Mouse (Mus musculus) megakaryocyte progenitor cell, adult 5-6 weeks (primary cell): ENCODE measurements around the gene Kif1a. TPM values are rescaled to one million over a fixed set of nuclear protein-coding genes. Genes with fewer than 3 reads are reported as not detected.

ENCODE experiments used
- ATAC-seq: replicated peaks from 2 replicates; pipeline ENCODE4 v1.8.0; 2016; ENCODE audit warnings: mild to moderate bottlenecking, moderate TSS enrichment, inconsistent platforms; ENCODE audit not compliant: poor library complexity
- total RNA-seq, 2 experiments: library from RNA; stranded (forward) in 1 of 2; stranded (reverse) in 1 of 2; fragments of 157-497, 149-512 nt in 1 of 2; fragments of 200-1000 nt in 1 of 2; gene quantifications; 2 replicates each; pipeline versions ENCODE4 v1.2.3 to v1.2.4; 2015 to 2017

Gene Kif1a
- total RNA-seq (2015) (0.05 TPM in 1 of 2 replicates, not detected in the other), total RNA-seq (2017) (not detected in 2 replicates)

GRCm38 (mm10) chr1:93101571-93102061 lies at the start of gene Kif1a:
TSS of gene Kif1a (minus strand) at chr1:93101951.
- no peak for ATAC-seq

DNA sequence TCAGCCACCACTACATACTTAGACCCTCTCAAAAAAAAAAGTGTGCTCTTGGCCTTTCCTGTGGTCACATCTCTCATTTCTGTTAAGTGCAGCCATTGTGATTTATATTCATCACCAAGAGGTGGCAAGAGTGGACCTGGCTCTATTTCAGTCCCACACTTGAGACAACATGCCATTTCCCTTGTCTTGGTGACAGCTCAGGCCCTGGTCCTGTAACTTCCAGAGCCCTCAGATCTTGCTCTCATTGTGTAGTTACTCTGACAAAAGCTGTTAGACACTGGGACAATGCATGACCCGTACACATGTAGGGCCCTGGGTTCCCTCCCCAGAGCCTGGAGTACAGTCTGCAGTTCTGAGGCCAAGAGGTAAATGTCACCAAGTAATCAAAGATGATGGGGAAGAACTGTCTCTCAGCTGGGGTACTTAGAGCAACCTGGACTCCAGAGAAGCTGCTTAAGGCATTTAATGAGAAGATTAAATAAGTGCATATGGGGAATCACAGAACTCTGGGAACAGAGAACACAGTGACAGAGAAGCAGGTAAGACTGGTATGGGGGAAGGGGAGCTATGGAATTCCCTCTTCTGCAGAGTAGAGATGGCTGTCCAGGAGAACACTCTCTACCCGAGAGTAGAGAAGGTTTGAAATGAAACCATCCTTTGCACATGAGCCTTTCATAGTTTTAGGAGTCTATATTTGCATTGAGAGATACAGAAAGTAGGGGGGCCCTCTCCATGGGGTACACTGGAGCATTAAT lies 49.3 kb upstream of the Kif1a start:
- ATAC-seq: no peak

DNA sequence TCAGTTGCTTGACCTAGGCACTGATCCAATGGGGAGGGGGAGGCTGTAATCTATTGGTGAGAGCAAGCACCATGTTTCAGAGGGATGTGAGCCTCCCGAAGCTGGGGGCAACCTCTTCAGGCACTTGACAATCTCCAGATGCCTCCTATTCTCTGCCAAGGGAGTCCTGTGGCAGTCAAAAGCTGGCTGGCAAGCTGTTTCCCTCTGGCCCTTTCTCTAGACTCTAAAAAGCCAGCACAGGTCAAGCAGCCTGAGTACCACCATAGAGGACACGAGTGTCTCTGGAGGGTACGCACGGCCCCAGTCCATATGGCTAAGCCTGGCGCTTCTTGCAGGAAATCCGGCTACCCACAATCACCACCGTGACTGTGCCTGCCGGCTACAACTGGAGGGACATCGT lies 42.4 kb upstream of the Kif1a start:
- no peak for ATAC-seq

DNA sequence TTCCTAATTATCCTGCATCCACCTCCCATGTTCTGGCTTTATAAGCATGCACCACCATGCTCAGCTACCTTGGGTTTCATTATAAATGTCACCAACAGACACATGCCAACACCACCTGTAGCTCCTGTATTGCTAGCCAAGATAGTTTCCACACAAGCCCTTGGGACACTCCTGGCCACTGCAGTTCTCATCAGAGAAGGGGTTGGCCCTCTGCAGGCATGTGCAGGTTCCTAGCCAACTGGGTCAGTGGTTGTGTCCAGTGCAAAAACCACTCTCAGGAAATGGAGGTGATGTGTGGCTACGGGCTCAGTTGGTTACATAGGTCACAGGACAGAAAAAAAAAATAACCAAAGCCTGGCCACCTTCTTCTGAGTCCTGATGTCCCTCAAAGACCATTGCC lies 41.1 kb upstream of the Kif1a start:
- ATAC-seq: no peak

GRCm38 (mm10) chr1:93139713-93140112 lies 38.0 kb upstream of the Kif1a start:
- ATAC-seq: no peak

DNA sequence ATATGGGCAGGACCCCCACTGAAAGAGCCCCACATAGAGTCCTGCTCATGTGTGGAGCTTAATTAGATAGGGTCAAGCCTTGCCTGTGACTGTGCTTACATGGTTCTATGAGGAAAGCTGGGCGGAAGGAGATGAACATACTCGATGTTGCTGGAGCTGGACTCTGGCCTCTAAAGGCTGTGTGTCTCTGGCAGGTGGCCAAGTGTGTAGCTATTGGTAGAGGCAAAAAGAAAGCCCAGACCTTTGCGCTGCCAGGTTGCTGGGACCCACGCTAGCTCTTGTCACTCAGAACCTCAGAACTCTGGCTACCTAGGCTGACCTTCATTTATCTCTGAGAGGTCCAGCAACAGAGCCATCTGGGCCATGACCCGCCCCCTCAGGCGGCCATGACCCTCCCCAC lies 36.8 kb upstream of the Kif1a start:
- no peak for ATAC-seq

GRCm38 (mm10) chr1:93135036-93135526 lies 33.3 kb upstream of the Kif1a start, which contains the start of gene Agxt:
TSS of gene Agxt (plus strand) at chr1:93135240.
- no peak for ATAC-seq

GRCm38 (mm10) chr1:93132676-93133075 lies 30.9 kb upstream of the Kif1a start:
- ATAC-seq: no peak

DNA sequence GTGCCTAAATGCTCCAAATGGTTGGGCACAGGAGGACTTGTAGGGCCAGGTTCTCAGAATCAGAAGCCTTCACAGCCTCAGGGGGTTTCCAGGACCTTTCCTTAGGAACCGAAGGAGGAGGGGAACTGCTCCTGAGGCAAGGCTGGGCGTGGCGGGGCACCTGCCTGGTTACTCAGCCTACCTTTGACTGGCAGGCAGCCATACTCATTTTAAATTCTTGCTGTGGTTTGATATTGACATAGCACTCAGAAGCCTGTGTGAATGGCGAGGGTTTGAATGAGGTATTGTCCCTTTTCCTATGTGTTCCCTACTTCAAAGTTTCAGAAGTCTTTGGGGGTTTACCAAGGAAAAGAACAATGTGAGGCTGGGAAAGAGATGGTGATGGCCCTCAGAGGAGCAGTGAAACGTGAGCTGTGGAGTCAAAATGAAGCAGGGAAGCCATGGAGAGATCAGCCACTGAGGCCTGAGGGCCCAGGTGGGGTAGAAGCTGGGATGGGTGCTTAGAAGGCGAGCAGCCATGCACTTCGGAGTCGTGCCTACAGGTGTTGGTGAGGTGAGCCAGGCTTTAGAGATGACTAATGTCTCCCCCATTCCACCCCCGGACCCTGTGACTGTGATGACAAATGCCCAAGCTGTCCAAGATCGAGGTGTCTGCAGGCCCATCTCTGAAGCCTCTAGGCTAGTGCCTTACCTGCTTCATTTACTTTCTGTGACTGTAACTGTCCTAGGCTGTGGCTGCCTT lies 28.7 kb upstream of the Kif1a start:
- ATAC-seq: no peak

- ATAC-seq: 0 out of 2 replicates have a peak, but pooled peaks have one; percentile 31
These were observed 27.1 kb upstream of the Kif1a start for GRCm38 (mm10) chr1:93128710-93129349.

- ATAC-seq: no peak
These were observed 26.5 kb upstream of the Kif1a start for GRCm38 (mm10) chr1:93128209-93128608.

DNA sequence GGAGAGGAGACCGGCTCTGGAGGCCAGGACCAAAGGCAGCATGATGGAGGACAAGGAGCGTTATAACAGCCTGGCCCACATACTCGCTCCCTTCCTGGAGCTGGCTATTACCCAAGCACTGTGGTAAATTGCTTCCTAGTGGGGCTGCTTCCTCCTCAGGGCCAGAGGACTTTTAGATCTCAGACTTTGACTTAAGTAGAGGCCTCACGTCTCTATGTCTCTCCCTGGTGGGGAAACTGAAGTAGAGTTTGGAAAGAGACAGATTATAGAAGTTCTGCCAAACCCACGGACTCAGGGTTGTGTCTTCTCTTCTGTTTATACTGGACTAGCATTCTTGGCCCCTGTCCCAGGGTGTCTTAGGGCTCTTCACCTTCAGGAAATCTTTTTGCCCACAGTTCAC lies 23.5 kb upstream of the Kif1a start:
- peak; percentile 93 for ATAC-seq

GRCm38 (mm10) chr1:93124066-93124465 lies 22.3 kb upstream of the Kif1a start:
- ATAC-seq: no peak; the same call in 1 of the 2 replicates

DNA sequence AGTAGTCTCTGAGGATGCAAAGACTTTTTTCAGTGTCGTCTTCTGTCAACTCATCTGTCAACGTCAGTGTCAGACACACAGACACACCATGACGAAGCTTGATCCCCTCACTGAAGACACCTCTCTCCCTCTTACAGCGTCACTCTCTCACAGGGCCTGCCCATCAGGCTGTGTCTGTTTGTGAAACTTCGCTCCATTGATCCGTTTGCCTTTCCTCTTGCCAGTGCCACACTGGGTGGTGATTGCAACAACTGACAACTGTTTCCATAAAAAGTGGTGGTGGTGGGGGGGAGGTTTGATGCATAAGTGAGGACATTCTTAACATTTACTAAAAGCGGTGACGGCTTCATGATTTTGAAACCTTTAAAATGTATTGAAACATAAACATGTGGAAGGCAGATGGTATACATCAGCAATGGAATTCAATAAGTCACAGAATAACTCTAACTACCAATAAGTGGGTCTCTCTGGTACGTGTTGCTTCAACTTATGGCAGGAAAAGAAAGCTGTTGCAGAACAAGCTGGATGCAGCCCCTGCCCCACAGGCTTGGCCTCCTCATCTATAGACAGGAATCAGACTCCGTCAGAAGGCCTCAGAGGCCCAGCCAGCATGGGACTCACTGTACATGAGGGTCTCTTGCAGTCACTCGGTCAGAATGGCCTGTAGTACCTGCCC lies 21.6 kb upstream of the Kif1a start:
- ATAC-seq: peak; percentile 49; the same call in 1 of the 2 replicates

DNA sequence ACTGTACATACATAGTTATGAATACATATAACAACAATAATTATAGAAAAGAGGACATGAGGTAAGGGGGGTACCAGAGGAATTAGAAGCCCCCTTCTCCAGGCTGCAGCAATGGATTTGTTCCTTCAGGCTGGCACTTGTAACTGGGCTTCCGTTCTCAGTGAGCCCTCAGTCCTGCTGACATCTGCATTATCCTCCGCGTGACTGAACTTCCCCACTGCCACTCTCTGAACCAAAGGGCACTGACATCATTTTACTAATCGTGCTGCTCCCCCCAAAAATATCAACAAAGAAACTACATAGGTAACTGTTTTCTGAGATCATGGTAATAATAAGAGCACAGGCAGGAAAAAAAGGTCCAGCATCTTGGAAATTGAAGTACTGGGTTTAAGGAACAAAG lies 17.1 kb upstream of the Kif1a start:
- ATAC-seq: no peak

- no peak for ATAC-seq
These were observed 13.7 kb upstream of the Kif1a start for GRCm38 (mm10) chr1:93115471-93115870.

DNA sequence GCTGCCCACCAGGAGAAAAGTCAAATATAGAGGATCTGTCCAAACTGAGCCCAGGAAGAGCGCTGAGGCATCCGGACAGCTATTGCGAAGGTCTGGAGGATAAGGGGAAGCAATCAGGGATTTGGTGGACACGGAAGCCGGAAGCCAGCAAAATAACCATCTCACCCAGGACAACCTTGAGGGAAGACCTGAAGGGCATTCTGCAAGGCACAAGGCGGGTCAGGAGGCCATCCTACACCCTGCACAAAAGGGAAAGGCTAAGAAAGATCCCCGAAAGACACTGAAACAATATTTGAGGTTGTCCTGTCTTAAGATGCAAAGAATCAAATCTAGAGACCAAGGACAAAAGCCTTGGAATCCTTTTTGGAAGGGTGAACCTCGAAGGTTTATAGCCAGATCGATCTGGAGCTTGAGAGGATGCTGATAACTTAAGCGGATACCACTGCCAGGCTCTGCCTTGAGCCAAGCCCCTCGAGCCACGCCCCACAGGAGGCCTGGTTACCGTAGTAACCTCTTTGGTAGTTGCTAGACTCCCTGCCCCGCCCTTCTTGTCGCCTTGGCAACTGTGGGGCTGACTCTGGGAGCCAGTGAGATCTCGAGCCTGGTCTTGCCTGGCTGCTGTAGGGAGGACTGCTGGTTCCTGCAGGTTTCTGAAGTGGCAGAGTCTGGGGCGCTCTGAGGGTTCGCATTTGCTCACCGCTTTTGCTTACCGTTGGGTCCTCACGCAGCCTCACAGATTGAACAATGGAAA lies 13.1 kb upstream of the Kif1a start:
- ATAC-seq: peak; percentile 98

GRCm38 (mm10) chr1:93102700-93103099 lies 949 bp upstream of the Kif1a start:
- ATAC-seq: no peak

- ATAC-seq: no peak
These were observed 917 bp downstream of the Kif1a start for GRCm38 (mm10) chr1:93100576-93101491.
